Mouse (Mus musculus): ENCODE data around the gene Bcap31. TPM values are rescaled to one million over a fixed set of nuclear protein-coding genes. Genes with fewer than 3 reads are reported as not detected.

The Bcap31 gene
- polyA plus RNA-seq, 1 experiment from 2014 or later: 101 TPM

GRCm38 (mm10) chrX:73650869-73651268 lies 65.1 kb downstream of the Bcap31 start:
- WGBS: 85% methylated on average over 3 of the region's 3 CpGs
- H3K4me1 ChIP-seq: no peaks in the 10 kb centered on the region
- H3K36me3 ChIP-seq: no peaks in the 10 kb centered on the region
- H3K9me3 ChIP-seq: no peaks in the 10 kb centered on the region
- H3K9ac ChIP-seq (replicated peaks): no peak overlapping the region
- H3K4me3 ChIP-seq: no peak overlapping the region
- H3K27ac ChIP-seq (replicated peaks): no peak overlapping the region
- no peak for ATAC-seq (replicated peaks)
- no peaks in the 10 kb centered on the region for H3K27me3 ChIP-seq
- no peak overlapping the region for H3K4me2 ChIP-seq (replicated peaks)

- no peak overlapping the region for H3K27ac ChIP-seq (replicated peaks)
- H3K4me2 ChIP-seq (replicated peaks): no peak overlapping the region
- H3K36me3 ChIP-seq: no peaks in the 10 kb centered on the region
- H3K4me3 ChIP-seq: no peak overlapping the region
- no peak for ATAC-seq (replicated peaks)
- H3K27me3 ChIP-seq: no peaks in the 10 kb centered on the region; the same call in 1 of the 2 replicates
- no peaks in the 10 kb centered on the region for H3K4me1 ChIP-seq
- no peaks in the 10 kb centered on the region for H3K9me3 ChIP-seq
- H3K9ac ChIP-seq (replicated peaks): no peak overlapping the region
- 23% methylated on average over 4 of the region's 4 CpGs for WGBS
These were observed 70.9 kb downstream of the Bcap31 start for GRCm38 (mm10) chrX:73645121-73645520.

GRCm38 (mm10) chrX:73639901-73640469 lies 76.0 kb downstream of the Bcap31 start:
- Histone ChIP-seq H3K9ac (replicated peaks) (no peak overlapping the region), H3K9me3 (no peaks in the 10 kb centered on the region), H3K27me3 (peaks cover 24% of the 10 kb centered on the region), H3K27ac (replicated peaks) (no peak overlapping the region), H3K4me1 (peaks cover 16% of the 10 kb centered on the region), H3K4me2 (replicated peaks) (peak overlapping the region; percentile 49), H3K4me3 (peak overlapping the region; percentile 36), H3K36me3 (no peaks in the 10 kb centered on the region)
- WGBS: 19% methylated on average over 41 of the region's 41 CpGs
- 0 out of 2 replicates have a peak, but pooled peaks have one; percentile 6 for ATAC-seq (replicated peaks)

GRCm38 (mm10) chrX:73639255-73639675 lies 76.7 kb downstream of the Bcap31 start, which contains the start of gene Dusp9:
Gene Dusp9 (plus strand): TSS chrX:73639419.
- H3K9ac ChIP-seq (replicated peaks): no peak within 1 kb of the TSS

GRCm38 (mm10) chrX:73637415-73637814 lies 78.6 kb downstream of the Bcap31 start:
- H3K4me2 ChIP-seq (replicated peaks): peak overlapping the region; percentile 66
- peaks cover 16% of the 10 kb centered on the region for H3K4me1 ChIP-seq
- no peak overlapping the region; the same call in 1 of the 2 replicates for H3K9ac ChIP-seq (replicated peaks)
- no peak overlapping the region for H3K27ac ChIP-seq (replicated peaks)
- ATAC-seq (replicated peaks): no peak
- H3K27me3 ChIP-seq: peaks cover 24% of the 10 kb centered on the region
- H3K36me3 ChIP-seq: no peaks in the 10 kb centered on the region
- peak overlapping the region; percentile 38 for H3K4me3 ChIP-seq
- no peaks in the 10 kb centered on the region for H3K9me3 ChIP-seq
- WGBS: 17% methylated on average over 19 of the region's 19 CpGs

More at GRCm38 (mm10) chrX:73639255-73639675, 76.7 kb downstream of the Bcap31 start, which contains the start of gene Dusp9:
- Histone ChIP-seq H3K27me3 (peaks cover 24% of the 10 kb centered on the region), H3K36me3 (no peaks in the 10 kb centered on the region), H3K4me2 (replicated peaks) (peak within 1 kb of the TSS; percentile 49), H3K4me3 (peak within 1 kb of the TSS; percentile 36), H3K4me1 (peaks cover 16% of the 10 kb centered on the region), H3K9me3 (no peaks in the 10 kb centered on the region), H3K27ac (replicated peaks) (no peak within 1 kb of the TSS)
- ATAC-seq (replicated peaks): peak; percentile 73
- 29% methylated on average over 27 of the region's 28 CpGs for WGBS

Other genes with a start within 250 kb of the Bcap31 start
- gene Bgn, start 232.6 kb downstream of the Bcap31 start, polyA plus RNA-seq (2015; fragmentation: Nextera tagmentation; extraction: Ambion mirVana): 12.8 and 13.4 TPM in 2 replicates
- 3.7 and 4.4 TPM in 2 replicates for gene Atp2b3, start 213.1 kb downstream of the Bcap31 start, polyA plus RNA-seq (2015; fragmentation: Nextera tagmentation; extraction: Ambion mirVana)
- 0.33 and 0.43 TPM in 2 replicates for gene Dusp9, start 76.8 kb downstream of the Bcap31 start, polyA plus RNA-seq (2015; fragmentation: Nextera tagmentation; extraction: Ambion mirVana)
- 105 and 109 TPM in 2 replicates for gene Pnck, start 56.1 kb downstream of the Bcap31 start, polyA plus RNA-seq (2015; fragmentation: Nextera tagmentation; extraction: Ambion mirVana)
- gene Slc6a8, start 43.0 kb downstream of the Bcap31 start, polyA plus RNA-seq (2015; fragmentation: Nextera tagmentation; extraction: Ambion mirVana): 6.5 and 7.0 TPM in 2 replicates
- 11.1 and 12.0 TPM in 2 replicates for gene Abcd1, start 422 bp upstream of the Bcap31 start, polyA plus RNA-seq (2015; fragmentation: Nextera tagmentation; extraction: Ambion mirVana)
- 0.14 and 0.15 TPM in 2 replicates for gene Plxnb3, start 40.9 kb upstream of the Bcap31 start, polyA plus RNA-seq (2015; fragmentation: Nextera tagmentation; extraction: Ambion mirVana)
- 1.5 and 1.8 TPM in 2 replicates for gene Srpk3, start 58.2 kb upstream of the Bcap31 start, polyA plus RNA-seq (2015; fragmentation: Nextera tagmentation; extraction: Ambion mirVana)
- gene Idh3g, start 70.7 kb upstream of the Bcap31 start, polyA plus RNA-seq (2015; fragmentation: Nextera tagmentation; extraction: Ambion mirVana): 224 and 230 TPM in 2 replicates
- 126 and 133 TPM in 2 replicates for gene Ssr4, start 70.9 kb upstream of the Bcap31 start, polyA plus RNA-seq (2015; fragmentation: Nextera tagmentation; extraction: Ambion mirVana)
- 3.9 and 4.0 TPM in 2 replicates for gene Pdzd4, start 108.8 kb upstream of the Bcap31 start, polyA plus RNA-seq (2015; fragmentation: Nextera tagmentation; extraction: Ambion mirVana)
- gene Avpr2, start 175.9 kb upstream of the Bcap31 start, polyA plus RNA-seq (2015; fragmentation: Nextera tagmentation; extraction: Ambion mirVana): 0.23 TPM in 1 of 2 replicates, not detected in the other
- 66.5 and 78.2 TPM in 2 replicates for gene L1cam, start 179.9 kb upstream of the Bcap31 start, polyA plus RNA-seq (2015; fragmentation: Nextera tagmentation; extraction: Ambion mirVana)
- 2.2 and 2.3 TPM in 2 replicates for gene Arhgap4, start 205.7 kb upstream of the Bcap31 start, polyA plus RNA-seq (2015; fragmentation: Nextera tagmentation; extraction: Ambion mirVana)
- gene Naa10, start 205.8 kb upstream of the Bcap31 start, polyA plus RNA-seq (2015; fragmentation: Nextera tagmentation; extraction: Ambion mirVana): 108 and 110 TPM in 2 replicates
- 8.3 and 9.3 TPM in 2 replicates for gene Renbp, start 214.7 kb upstream of the Bcap31 start, polyA plus RNA-seq (2015; fragmentation: Nextera tagmentation; extraction: Ambion mirVana)

All from forebrain, embryonic 15.5 days (tissue).